Mouse (Mus musculus): ENCODE results near the gene Agrp.

DNA sequence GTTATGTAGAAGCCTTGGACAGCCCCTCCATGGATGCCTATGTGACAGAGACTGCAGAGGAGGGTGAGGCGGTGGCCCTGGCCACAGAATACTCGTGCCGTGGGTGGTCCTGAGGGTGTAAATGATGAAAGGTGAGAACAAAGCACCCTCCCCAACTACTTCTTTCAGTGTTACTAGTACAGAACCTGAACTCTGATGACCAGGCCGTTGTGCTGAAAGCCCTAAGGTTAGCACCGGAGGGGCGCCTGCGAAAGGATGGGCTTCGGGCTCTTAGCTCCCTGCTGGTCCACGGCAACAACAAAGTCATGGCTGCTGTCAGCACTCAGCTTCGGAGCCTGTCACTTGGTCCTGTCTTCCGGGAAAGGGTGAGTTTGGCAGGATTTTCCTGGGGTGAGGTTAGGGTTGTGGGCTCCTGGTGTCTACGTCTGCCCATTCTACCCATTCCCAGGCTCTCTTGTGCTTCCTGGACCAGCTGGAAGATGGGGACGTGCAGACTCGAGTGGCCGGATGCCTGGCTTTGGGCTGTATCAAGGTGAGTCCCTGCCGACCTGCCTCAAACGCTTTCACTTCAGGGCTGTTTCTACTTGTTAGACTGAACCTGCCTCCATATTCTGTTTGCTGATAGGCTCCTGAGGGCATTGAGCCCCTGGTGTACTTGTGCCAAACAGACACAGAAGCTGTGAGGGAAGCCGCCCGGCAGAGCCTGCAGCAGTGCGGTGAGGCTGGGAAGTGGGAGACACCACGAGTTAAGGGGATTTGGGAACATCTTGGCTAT lies 16.1 kb downstream of the Agrp start:
- no peak for TF ChIP-seq TCF12 (IDR thresholded peaks at IDR 0.05; ENCODE audit: insufficient read depth, poor library complexity, severe bottlenecking)
- TF ChIP-seq POLR2A (IDR thresholded peaks at IDR 0.05; ENCODE audit: insufficient read length, low read depth), result no peak
- no peak for TF ChIP-seq POLR2AphosphoS2 (IDR thresholded peaks at IDR 0.05; ENCODE audit: insufficient read length, low read depth)
- no peak for TF ChIP-seq CEBPB (IDR thresholded peaks at IDR 0.05; ENCODE audit: insufficient read depth, poor library complexity, severe bottlenecking)
- TF ChIP-seq MAX (IDR thresholded peaks at IDR 0.05; ENCODE audit: low read depth), result no peak
